Mouse (Mus musculus): ENCODE measurements at regions not wholly inside any gene's neighbourhood (a gene's known extent, or its start where the extent isn't known, plus 50 kb on each side); places are given as distances from the start of the nearest gene placed in this dataset.

- no peak for DNase-seq (ENCODE audit: low read depth, low spot score)
- 54% methylated on average over 5 of the region's 5 CpGs for WGBS
Measured at GRCm38 (mm10) chr14:24731872-24732525, 245.1 kb downstream of the Rps24 start.

- no peak for DNase-seq (ENCODE audit: low read depth, low spot score)
- WGBS, result 76% methylated on average over 7 of the region's 7 CpGs
Measured at GRCm38 (mm10) chr14:24733326-24733725, 246.4 kb downstream of the Rps24 start.

- no peak for DNase-seq (ENCODE audit: low read depth, low spot score)
Measured at GRCm38 (mm10) chr14:24738869-24739268, 251.9 kb downstream of the Rps24 start.

DNA sequence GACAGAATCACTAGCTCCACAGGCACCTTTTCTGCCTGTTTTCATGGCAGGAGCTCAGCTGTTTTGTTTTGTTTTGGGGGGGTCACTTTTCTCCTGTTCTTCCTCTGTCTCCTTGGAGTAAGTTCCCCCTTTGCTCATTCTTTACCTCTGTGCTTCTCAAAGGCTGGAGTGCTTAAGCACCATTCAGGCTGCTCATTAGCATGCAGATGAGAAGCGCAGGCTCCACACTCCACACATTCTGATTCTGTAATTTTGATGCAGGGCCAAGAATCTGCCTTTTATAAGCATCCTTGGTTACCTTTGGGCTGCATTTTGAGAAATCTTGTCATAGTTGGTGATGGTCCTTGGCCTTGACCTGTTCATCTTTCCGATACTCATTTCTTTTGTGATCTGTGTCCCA lies 257.5 kb downstream of the Rps24 start:
- WGBS, result 88% methylated on average over 2 of the region's 2 CpGs
- DNase-seq (ENCODE audit: low read depth, low spot score), result no peak

- 10% methylated on average over 3 of the region's 3 CpGs for WGBS
Measured at GRCm38 (mm10) chr14:24745730-24746129, 258.8 kb downstream of the Rps24 start.

DNA sequence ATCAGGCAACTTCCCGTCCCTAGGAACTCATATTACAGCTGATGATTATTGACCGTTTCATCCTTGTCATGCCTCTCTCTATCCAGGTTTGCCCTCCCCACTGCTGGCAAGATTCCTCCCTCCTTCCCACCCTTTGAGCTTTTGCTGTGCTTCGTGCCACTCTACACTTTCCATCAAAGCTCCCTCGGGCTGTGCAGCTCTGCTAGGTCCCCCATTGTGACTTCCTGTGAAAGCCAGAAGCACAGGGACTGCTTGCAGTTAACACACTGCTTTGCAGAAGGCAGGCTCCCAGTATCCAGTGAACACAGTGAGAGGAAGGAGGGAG lies 260.5 kb downstream of the Rps24 start:
- WGBS, result 45% methylated on average over 4 of the region's 4 CpGs
- DNase-seq (ENCODE audit: low read depth, low spot score), result no peak

More at GRCm38 (mm10) chr14:24745730-24746129, 258.8 kb downstream of the Rps24 start:
- no peak for DNase-seq (ENCODE audit: low read depth, low spot score)

GRCm38 (mm10) chr14:24747796-24748496 lies 261.0 kb downstream of the Rps24 start:
- no peak for DNase-seq (ENCODE audit: low read depth, low spot score)
- 44% methylated on average over 7 of the region's 7 CpGs for WGBS

- no peak for DNase-seq (ENCODE audit: low read depth, low spot score)
- 47% methylated on average over 2 of the region's 2 CpGs for WGBS
Measured at GRCm38 (mm10) chr14:24748497-24748862, 261.6 kb downstream of the Rps24 start.

- DNase-seq (ENCODE audit: low read depth, low spot score), result no peak
- WGBS, result 88% methylated on average over 9 of the region's 9 CpGs
Measured at GRCm38 (mm10) chr14:24749313-24749712, 262.4 kb downstream of the Rps24 start.

GRCm38 (mm10) chr14:24751227-24751626 lies 264.3 kb downstream of the Rps24 start:
- WGBS, result 90% methylated on average over 8 of the region's 8 CpGs
- no peak for DNase-seq (ENCODE audit: low read depth, low spot score)

DNA sequence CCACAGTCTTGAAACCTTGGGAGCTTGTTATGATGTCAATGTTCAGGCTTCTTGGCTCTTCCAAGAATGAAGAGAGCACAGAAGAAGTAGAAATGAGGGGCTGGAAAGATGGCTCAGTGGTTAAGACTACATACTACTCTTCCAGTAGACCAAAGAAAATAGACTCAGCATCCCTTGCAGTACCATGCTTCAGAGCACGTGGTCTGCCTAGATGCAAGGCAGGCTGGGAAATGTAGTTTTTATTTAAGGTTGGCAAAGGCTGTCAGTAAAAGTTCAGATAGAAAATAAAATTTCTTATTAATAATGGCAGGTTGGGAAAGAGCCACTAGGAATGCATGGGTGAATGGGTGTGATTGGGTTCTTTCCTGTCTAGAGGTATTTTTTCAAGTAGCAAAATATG lies 267.8 kb downstream of the Rps24 start:
- DNase-seq (ENCODE audit: low read depth, low spot score), result no peak
- WGBS, result 49% methylated on average over 1 of the region's 1 CpGs

GRCm38 (mm10) chr14:24755426-24756117 lies 268.6 kb downstream of the Rps24 start:
- DNase-seq (ENCODE audit: low read depth, low spot score), result no peak
- WGBS, result 87% methylated on average over 12 of the region's 12 CpGs

DNA sequence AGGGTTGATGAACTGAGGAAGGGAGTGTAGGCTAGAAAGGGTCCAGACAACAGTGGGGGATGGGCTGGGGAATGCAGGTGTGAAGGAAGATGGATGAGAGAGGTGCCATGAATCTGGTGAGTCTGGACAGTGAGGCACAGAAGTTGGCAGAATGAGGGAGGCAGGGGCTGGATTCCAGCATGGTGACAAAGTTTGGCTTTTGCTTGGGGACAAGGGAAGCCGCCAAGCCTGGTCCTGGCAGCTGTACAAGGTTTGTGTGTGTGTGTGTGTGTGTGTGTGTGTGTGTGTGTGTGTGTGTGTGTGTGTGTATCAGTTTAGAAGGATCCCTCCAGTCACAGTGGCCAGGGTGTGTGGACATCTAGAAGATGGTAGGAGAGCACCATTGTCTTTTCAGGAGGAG lies 270.4 kb downstream of the Rps24 start:
- DNase-seq (ENCODE audit: low read depth, low spot score), result no peak
- whole genome bisulfite sequencing, result 61% methylated on average over 1 of the region's 1 CpGs

DNA sequence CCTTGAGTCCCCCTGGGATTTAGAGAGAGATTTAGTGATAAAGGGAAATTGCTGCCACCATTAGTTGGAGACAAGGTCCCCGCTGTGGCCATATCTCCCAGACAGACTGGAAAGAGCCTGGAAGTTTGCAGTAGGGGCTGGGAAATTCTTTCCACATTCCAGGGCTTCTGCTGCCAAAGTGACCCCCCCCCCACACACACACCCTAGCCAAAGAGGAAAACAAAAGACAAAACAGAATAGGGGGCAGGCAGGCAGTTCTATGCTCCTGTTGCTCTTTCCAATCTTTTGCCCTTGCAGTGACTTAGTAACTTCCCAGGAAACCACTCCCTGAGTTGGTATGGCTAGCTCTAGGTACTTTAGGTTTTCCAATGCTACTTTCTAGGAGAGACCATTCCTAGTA lies 270.9 kb downstream of the Rps24 start:
- DNase-seq (ENCODE audit: low read depth, low spot score), result no peak
- 63% methylated on average over 1 of the region's 1 CpGs for WGBS

- no peak for DNase-seq (ENCODE audit: low read depth, low spot score)
- 82% methylated on average over 1 of the region's 1 CpGs for WGBS
Measured at GRCm38 (mm10) chr14:24760926-24761325, 274.0 kb downstream of the Rps24 start.

DNA sequence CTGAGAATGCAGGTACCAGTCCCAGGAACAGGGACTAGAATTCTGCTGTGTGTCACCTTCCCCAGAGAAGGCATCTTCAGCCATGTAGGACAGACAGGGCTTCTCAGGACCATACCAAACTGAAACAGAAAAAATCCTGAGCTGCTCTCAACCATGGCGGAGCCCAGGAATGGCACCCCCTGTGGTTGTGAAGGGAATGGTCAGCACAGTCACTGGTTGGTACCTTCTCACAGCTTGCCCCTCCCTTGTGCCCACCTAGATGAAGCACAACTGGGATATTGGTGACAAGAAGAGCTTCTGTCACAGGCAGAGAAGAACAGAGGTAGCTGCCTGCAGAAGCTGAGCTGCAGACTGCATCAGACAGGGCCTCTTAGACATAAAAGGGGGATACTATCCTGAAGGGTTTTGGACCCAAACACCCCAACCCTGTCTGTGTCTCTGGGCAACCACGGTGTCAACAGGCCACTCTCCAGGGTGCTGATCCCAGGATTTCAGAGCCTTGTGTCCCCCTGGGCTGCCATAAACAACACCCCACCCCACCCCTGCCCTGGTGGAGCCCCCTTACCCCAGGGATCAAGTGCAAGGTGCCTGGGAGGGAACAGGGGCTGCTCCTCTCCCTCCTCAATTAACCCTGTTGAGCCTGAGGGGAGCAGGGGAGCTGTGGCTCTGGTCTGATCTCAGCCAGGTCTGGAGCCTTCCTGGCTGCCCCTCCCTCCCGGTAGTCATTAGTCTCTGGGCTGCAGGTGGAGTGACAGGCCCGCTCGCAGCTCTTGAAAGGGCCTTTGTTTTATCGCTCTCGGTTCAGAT lies 275.7 kb downstream of the Rps24 start:
- WGBS, result 24% methylated on average over 7 of the region's 7 CpGs
- DNase-seq (ENCODE audit: low read depth, low spot score), result no peak

GRCm38 (mm10) chr14:24763275-24763812 lies 276.4 kb downstream of the Rps24 start:
- DNase-seq (ENCODE audit: low read depth, low spot score), result no peak
- 43% methylated on average over 9 of the region's 9 CpGs for WGBS

DNA sequence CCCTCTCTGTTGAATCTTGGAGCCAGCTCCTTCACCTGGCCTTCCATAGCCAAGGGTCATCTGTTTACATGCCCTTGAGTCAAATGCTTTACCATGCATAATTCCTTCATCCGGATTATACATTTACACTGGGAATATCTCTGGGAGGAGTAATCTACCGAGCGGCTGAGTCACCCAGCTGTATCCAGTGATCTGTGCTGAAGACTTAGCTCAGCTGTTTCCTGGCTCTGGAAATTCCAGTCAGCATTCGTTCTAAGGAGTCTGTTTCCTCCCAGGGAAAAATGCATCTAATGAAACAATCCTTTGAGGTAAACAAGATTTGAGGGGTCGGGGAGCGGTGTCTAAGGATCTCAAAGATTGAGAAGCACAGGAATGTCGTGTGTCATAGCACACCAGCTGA lies 276.9 kb downstream of the Rps24 start:
- no peak for DNase-seq (ENCODE audit: low read depth, low spot score)
- 53% methylated on average over 7 of the region's 7 CpGs for WGBS

DNA sequence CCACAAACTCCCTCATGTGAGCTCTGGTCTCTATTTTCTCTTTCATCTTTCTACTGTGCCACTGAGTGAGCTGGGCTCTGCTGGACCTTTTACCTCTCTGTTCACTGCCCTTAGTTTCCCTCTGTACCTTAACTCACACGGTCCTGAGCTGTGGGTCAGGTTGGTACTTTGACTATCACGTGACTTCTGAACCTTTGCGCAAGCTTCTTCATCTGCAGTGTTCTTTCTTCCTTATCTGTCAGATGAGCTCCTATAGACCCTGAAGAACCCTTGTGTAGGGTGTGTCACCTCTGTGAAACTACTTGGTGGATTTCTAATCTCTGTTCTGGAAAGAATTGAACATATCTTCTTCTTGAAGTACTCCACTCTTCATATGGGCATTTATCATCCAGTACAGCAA lies 279.3 kb downstream of the Rps24 start:
- 58% methylated on average over 3 of the region's 3 CpGs for WGBS
- no peak for DNase-seq (ENCODE audit: low read depth, low spot score)

- 34% methylated on average over 2 of the region's 2 CpGs for WGBS
- no peak for DNase-seq (ENCODE audit: low read depth, low spot score)
Measured at GRCm38 (mm10) chr14:24766690-24767089, 279.8 kb downstream of the Rps24 start.

Data from large intestine, adult 2 months (tissue).